Mouse (Mus musculus) CH12.LX (cell line): ENCODE data around the gene Ccdc32. TPM values are rescaled to one million over a fixed set of nuclear protein-coding genes. Genes with fewer than 3 reads are reported as not detected.
"Not testable (repeated sequence)": the region's sequence is repeated elsewhere in the genome, so short reads cannot be mapped to it uniquely, and the experiment has no call there.

Experiments used
- DNase-seq: peaks from one replicate; pipeline ENCODE4 v3.0.0-alpha.2; 2013; ENCODE audit errors: extremely low read depth
- H3K27ac ChIP-seq: 2 replicates; pipeline ENCODE4 v1.5.1; 2012; ENCODE audit warnings: low read depth, mild to moderate bottlenecking, control low read depth, moderate library complexity; ENCODE audit not compliant: insufficient read depth
- H3K27me3 ChIP-seq: replicated peaks from 2 replicates; pipeline ENCODE3; 2012; ENCODE audit warnings: inconsistent platforms
- H3K36me3 ChIP-seq, 2 experiments: replicated peaks in 1 of 2; 2 replicates each; pipeline versions ENCODE3 to v1.6.1; 2012; ENCODE audit warnings: inconsistent platforms in 1 of 2, low read length in 1 of 2, mild to moderate bottlenecking in 1 of 2, mixed read lengths in 1 of 2, moderate library complexity in 1 of 2; ENCODE audit not compliant: control insufficient read depth in 1 of 2, insufficient read depth in 1 of 2
- H3K4me1 ChIP-seq, 2 experiments: 2 replicates each; pipeline ENCODE4 v1.6.1; 2012; ENCODE audit warnings: inconsistent platforms in 1 of 2, moderate library complexity in 1 of 2; ENCODE audit not compliant: insufficient read depth in 2 of 2, control insufficient read depth in 1 of 2
- H3K4me2 ChIP-seq: 2 replicates; pipeline ENCODE4 v1.6.1; 2012; ENCODE audit warnings: low read depth, mild to moderate bottlenecking, control low read depth; ENCODE audit not compliant: poor library complexity, insufficient read depth, severe bottlenecking
- H3K4me3 ChIP-seq, 3 experiments: fragments of 150-350 bp in 1 of 3; sonication (generic) in 1 of 3; replicated peaks in 1 of 3; 2 replicates each; pipeline versions ENCODE3 to v1.5.1; 2011 to 2012; ENCODE audit warnings: low read depth in 2 of 3, low read length in 2 of 3, mild to moderate bottlenecking in 2 of 3, moderate library complexity in 2 of 3, control low read depth in 1 of 3, improper control_type of control experiment in 1 of 3, inconsistent platforms in 1 of 3, mixed read lengths in 1 of 3; ENCODE audit not compliant: poor library complexity in 1 of 3
- H3K79me2 ChIP-seq: replicated peaks from 2 replicates; pipeline ENCODE4 v1.6.1; 2012; ENCODE audit warnings: mild to moderate bottlenecking, moderate library complexity; ENCODE audit not compliant: control insufficient read depth, poor library complexity, insufficient read depth, severe bottlenecking; ENCODE audit errors: extremely low read depth
- H3K9ac ChIP-seq: 2 replicates; pipeline ENCODE4 v1.6.1; 2012; ENCODE audit warnings: low read depth, mild to moderate bottlenecking, control low read depth, moderate library complexity; ENCODE audit not compliant: insufficient read depth
- H3K9me3 ChIP-seq: replicated peaks from 2 replicates; pipeline ENCODE3; 2012; ENCODE audit warnings: low read length, inconsistent platforms, mixed read lengths
- BHLHE40 ChIP-seq: IDR thresholded peaks from 2 replicates; pipeline ENCODE4 v1.6.1; 2011; ENCODE audit warnings: mild to moderate bottlenecking, low read depth, low read length, improper control_type of control experiment
- CTCF ChIP-seq, 2 experiments: IDR thresholded peaks in 1 of 2; conservative IDR thresholded peaks in 1 of 2; 2 replicates each; pipeline ENCODE4 v1.5.1; 2011 to 2012; ENCODE audit warnings: low read depth in 2 of 2, low read length in 2 of 2, improper control_type of control experiment in 1 of 2, inconsistent platforms in 1 of 2, mild to moderate bottlenecking in 1 of 2, moderate library complexity in 1 of 2
- E2F4 ChIP-seq: IDR thresholded peaks from 2 replicates; pipeline ENCODE4 v1.6.1; 2011; ENCODE audit warnings: low read depth, low read length, improper control_type of control experiment; ENCODE audit not compliant: insufficient replicate concordance
- ELF1 ChIP-seq: IDR thresholded peaks from 2 replicates; pipeline ENCODE4 v1.6.1; 2014; ENCODE audit warnings: low read depth, mild to moderate bottlenecking, inconsistent platforms, low read length, improper control_type of control experiment
- EP300 ChIP-seq: IDR thresholded peaks from 2 replicates; pipeline ENCODE4 v1.6.1; 2011; ENCODE audit warnings: low read length, improper control_type of control experiment
- ETS1 ChIP-seq: conservative IDR thresholded peaks from 2 replicates; pipeline ENCODE4 v1.6.1; 2012; ENCODE audit warnings: low read depth, mild to moderate bottlenecking, inconsistent platforms, low read length, improper control_type of control experiment, moderate library complexity
- IRF4 ChIP-seq: IDR thresholded peaks from 2 replicates; pipeline ENCODE4 v1.6.1; 2014; ENCODE audit warnings: low read depth, mild to moderate bottlenecking, inconsistent platforms, low read length, improper control_type of control experiment
- JUN ChIP-seq: IDR thresholded peaks from 2 replicates; pipeline ENCODE4 v1.6.1; 2011; ENCODE audit warnings: low read depth, mild to moderate bottlenecking, low read length, improper control_type of control experiment, moderate library complexity; ENCODE audit not compliant: insufficient read depth
- JUND ChIP-seq: conservative IDR thresholded peaks from 2 replicates; pipeline ENCODE4 v1.6.1; 2011; ENCODE audit warnings: low read depth, low read length, improper control_type of control experiment
- MAFK ChIP-seq: IDR thresholded peaks from 2 replicates; pipeline ENCODE4 v1.6.1; 2011; ENCODE audit warnings: low read length, improper control_type of control experiment; ENCODE audit not compliant: insufficient replicate concordance
- MAX ChIP-seq: IDR thresholded peaks from 2 replicates; pipeline ENCODE4 v1.6.1; 2011; ENCODE audit warnings: low read length, improper control_type of control experiment
- MAZ ChIP-seq: IDR thresholded peaks from 2 replicates; pipeline ENCODE4 v1.6.1; 2012; ENCODE audit warnings: low read depth, mild to moderate bottlenecking, inconsistent platforms, low read length, improper control_type of control experiment, moderate library complexity
- MEF2A ChIP-seq: IDR thresholded peaks from 2 replicates; pipeline ENCODE4 v1.6.1; 2014; ENCODE audit warnings: low read depth, mild to moderate bottlenecking, inconsistent platforms, low read length, improper control_type of control experiment, borderline replicate concordance
- MXI1 ChIP-seq: IDR thresholded peaks from 2 replicates; pipeline ENCODE4 v1.6.1; 2011; ENCODE audit warnings: mild to moderate bottlenecking, low read depth, low read length, improper control_type of control experiment
- NELFE ChIP-seq: IDR thresholded peaks from 2 replicates; pipeline ENCODE4 v1.6.1; 2011; ENCODE audit warnings: low read depth, low read length, improper control_type of control experiment
- NRF1 ChIP-seq: IDR thresholded peaks from 2 replicates; pipeline ENCODE4 v1.6.1; 2014; ENCODE audit warnings: low read depth, mild to moderate bottlenecking, inconsistent platforms, low read length, improper control_type of control experiment, moderate library complexity
- RAD21 ChIP-seq: IDR thresholded peaks from 2 replicates; pipeline ENCODE4 v1.6.1; 2011; ENCODE audit warnings: low read depth, mild to moderate bottlenecking, low read length, improper control_type of control experiment, moderate library complexity
- SIN3A ChIP-seq: IDR thresholded peaks from 2 replicates; pipeline ENCODE4 v1.6.1; 2012; ENCODE audit warnings: low read length, improper control_type of control experiment, inconsistent platforms
- TBP ChIP-seq: conservative IDR thresholded peaks from 2 replicates; pipeline ENCODE4 v1.6.1; 2011; ENCODE audit warnings: low read depth, low read length, improper control_type of control experiment
- TCF12 ChIP-seq: IDR thresholded peaks from 2 replicates; pipeline ENCODE4 v1.6.1; 2014; ENCODE audit warnings: low read depth, mild to moderate bottlenecking, inconsistent platforms, low read length, improper control_type of control experiment
- USF2 ChIP-seq: conservative IDR thresholded peaks from 2 replicates; pipeline ENCODE4 v1.6.1; 2011; ENCODE audit warnings: low read depth, low read length, improper control_type of control experiment
- ZC3H11A ChIP-seq: IDR thresholded peaks from 2 replicates; pipeline ENCODE4 v1.6.1; 2012; ENCODE audit warnings: low read depth, mild to moderate bottlenecking, inconsistent platforms, low read length, improper control_type of control experiment
- ZMIZ1 ChIP-seq: IDR thresholded peaks from 2 replicates; pipeline ENCODE4 v1.6.1; 2012; ENCODE audit warnings: low read depth, mild to moderate bottlenecking, inconsistent platforms, low read length, improper control_type of control experiment
- ZNF384 ChIP-seq: IDR thresholded peaks from 2 replicates; pipeline ENCODE4 v1.6.1; 2012; ENCODE audit warnings: low read depth, low read length, improper control_type of control experiment, inconsistent platforms
- dilution Hi-C: fragments of 300-500 bp; cut with MboI; formaldehyde crosslinking; loops from 2 replicates; pipeline ENCODE4 v1.14.3; 2020; ENCODE audit warnings: low sequenced_read_pairs; ENCODE audit not compliant: extremely low pct_unique_long_range_greater_than_20kb, extremely low pct_ligation_motif_present
- in situ Hi-C: fragments of 300-500 bp; cut with MboI; formaldehyde crosslinking; loops from 3 replicates; pipeline ENCODE4 v1.14.3; 2019; ENCODE audit warnings: low sequenced_read_pairs, low pct_ligation_motif_present, low pct_unique_long_range_greater_than_20kb, mixed read lengths
- polyA plus RNA-seq: library from polyadenylated mRNA; unstranded; fragments of >175 nt; gene quantifications from 2 replicates; pipeline ENCODE4 v1.2.1, GENCODE M21; 2012; ENCODE audit warnings: low read depth; ENCODE audit not compliant: insufficient read length
- total RNA-seq, 2 experiments: library from RNA; depleted of rRNA; stranded (reverse); fragments of 300-350 nt in 1 of 2; fragments of >200 nt in 1 of 2; gene quantifications; 2 replicates each; pipeline ENCODE4 v1.2.3; 2012 to 2014

Gene Ccdc32
- total and polyA plus RNA-seq, 3 experiments, result 11.5 to 18.3 (median 11.7) TPM

DNA sequence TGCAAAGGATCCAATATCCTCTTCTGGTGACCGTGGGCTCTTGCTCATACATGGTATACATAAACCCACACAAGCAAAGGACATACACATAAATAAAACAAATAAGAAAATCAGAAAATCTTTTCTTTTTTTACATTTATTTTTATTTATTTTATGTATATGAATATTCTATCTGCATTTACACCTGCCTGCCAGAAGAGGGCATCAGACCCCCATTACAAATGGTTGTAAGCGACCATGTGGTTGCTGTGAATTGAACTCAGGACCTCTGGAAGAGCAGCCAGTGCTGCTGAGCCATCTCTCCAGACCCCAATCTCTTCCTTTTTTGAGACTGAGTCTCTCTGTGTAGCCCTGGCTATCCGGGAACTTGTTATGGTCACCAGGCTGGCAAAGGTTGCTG is 11.5 kb downstream of the Ccdc32 start:
- peaks cover 36 to 50% of the 10 kb centered on the region in 2 experiments for H3K36me3 ChIP-seq
- H3K27ac ChIP-seq, result no peak overlapping the region
- no peak for DNase-seq
- no peaks in the 10 kb centered on the region for H3K27me3 ChIP-seq
- in situ Hi-C loops, result no loop called here
- no peak overlapping the region for H3K9ac ChIP-seq
- no peak overlapping the region for H3K4me2 ChIP-seq
- no peak overlapping the region for H3K4me3 ChIP-seq
- H3K9me3 ChIP-seq, result peaks cover 17% of the 10 kb centered on the region
- dilution Hi-C loops, result no loop called here
- no peak for TF ChIP-seq TBP
- peak in 1 of 2 experiments; percentile 26; a peak in 2 of 4 replicates for TF ChIP-seq CTCF (conservative IDR thresholded peaks at IDR 0.05 in 1 of 2, IDR thresholded peaks at IDR 0.05 in 1 of 2; ENCODE audit: low read depth in 2 of 2, low read length in 2 of 2)
- TF ChIP-seq, all 38 proteins: peak for 1
- no peaks in the 10 kb centered on the region for H3K79me2 ChIP-seq
- peaks cover 5 to 26% of the 10 kb centered on the region in 2 experiments; a peak in 3 of 4 replicates for H3K4me1 ChIP-seq

DNA sequence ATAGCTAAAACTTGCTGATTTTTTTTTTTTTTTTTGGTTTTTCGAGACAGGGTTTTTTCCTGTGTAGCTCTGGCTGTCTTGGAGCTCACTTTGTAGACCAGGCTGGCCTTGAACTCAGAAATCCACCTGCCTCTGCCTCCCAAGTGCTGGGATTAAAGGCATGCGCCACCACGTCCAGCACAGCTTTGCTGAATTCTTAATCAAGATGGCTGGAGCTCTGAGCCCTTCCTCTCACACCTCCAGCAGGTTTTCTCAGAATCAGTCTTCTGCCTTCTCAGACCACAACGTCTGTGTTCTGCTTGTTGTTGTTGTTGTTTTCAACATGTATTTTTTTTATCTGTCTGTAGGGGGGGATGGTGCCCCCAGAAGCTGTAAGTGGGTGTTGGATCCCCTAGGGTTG is 12.9 kb downstream of the Ccdc32 start:
- in situ Hi-C loops, H3K4me3 ChIP-seq, H3K9me3 ChIP-seq, DNase-seq, H3K9ac ChIP-seq, dilution Hi-C loops, H3K27me3 ChIP-seq, H3K79me2 ChIP-seq: not testable (repeated sequence)
- Histone ChIP-seq H3K4me2 (0 out of 2 replicates have a peak overlapping the region, but pooled peaks have one; percentile 78), H3K27ac (0 out of 2 replicates have a peak overlapping the region, but pooled peaks have one; percentile 28), H3K4me1 (peaks cover 5 to 26% of the 10 kb centered on the region in 2 experiments; a peak in 3 of 4 replicates), H3K36me3 (peaks cover 26 to 37% of the 10 kb centered on the region in 2 experiments)
- TF ChIP-seq ZNF384 (peak; percentile 37; the same call in 1 of the 2 replicates), TBP (peak; percentile 87)

DNA sequence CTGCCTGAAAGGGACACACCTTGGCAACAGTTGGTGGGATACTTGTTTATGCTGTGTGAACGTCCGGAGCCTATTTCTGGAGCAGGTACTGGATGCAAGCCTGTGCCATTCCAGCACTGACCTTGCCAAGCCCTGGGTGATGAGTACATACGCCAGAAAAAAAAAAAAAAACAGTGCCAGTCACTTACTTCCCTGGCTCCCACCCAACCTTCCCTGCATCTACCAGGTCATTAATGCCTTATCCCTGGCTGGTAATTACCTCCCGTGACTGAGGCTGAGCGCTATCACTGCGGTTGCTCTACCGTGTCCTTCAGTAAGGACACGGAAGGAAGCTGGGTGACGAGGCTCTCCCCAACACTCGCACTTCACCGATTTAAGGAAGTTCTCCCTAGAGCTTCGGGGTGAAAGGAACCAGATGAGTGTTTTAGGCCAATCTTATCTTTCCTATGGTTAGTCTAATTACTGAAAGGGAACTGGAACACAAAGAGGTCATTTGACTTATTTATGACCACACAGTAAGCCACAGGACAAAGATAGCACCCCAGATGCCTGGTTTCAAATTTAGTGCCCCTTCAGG is 13.5 kb downstream of the Ccdc32 start:
- H3K9ac ChIP-seq, result no peak overlapping the region; the same call in 1 of the 2 replicates
- H3K4me2 ChIP-seq, result peak overlapping the region; percentile 78
- H3K27ac ChIP-seq, result peak overlapping the region; percentile 78
- H3K9me3 ChIP-seq, result peaks cover 4% of the 10 kb centered on the region
- peak overlapping the region in 2 of 3 experiments; percentile 13 to 33 for H3K4me3 ChIP-seq
- H3K4me1 ChIP-seq, result peaks cover 5 to 26% of the 10 kb centered on the region in 2 experiments; a peak in 3 of 4 replicates
- H3K27me3 ChIP-seq, result no peaks in the 10 kb centered on the region
- H3K79me2 ChIP-seq, result no peaks in the 10 kb centered on the region
- dilution Hi-C loops (no loop called here), in situ Hi-C loops (no loop called here)
- peak; percentile 88 for DNase-seq
- H3K36me3 ChIP-seq, result peaks cover 21 to 31% of the 10 kb centered on the region in 2 experiments
- TF ChIP-seq ELF1 (peak; percentile 63), ETS1 (peak; percentile 82), ZMIZ1 (no peak), MAFK (peak; percentile 61; the same call in 1 of the 2 replicates), USF2 (no peak), TBP (no peak), EP300 (peak; percentile 92), TCF12 (peak; percentile 77), E2F4 (no peak), MAX (no peak), NRF1 (no peak), ZC3H11A (no peak), SIN3A (peak; percentile 41), MAZ (no peak), MEF2A (peak; percentile 96), IRF4 (peak; percentile 72), MXI1 (peak; percentile 44; the same call in 1 of the 2 replicates), RAD21 (no peak), BHLHE40 (peak; percentile 87), JUND (peak; percentile 75; the same call in 1 of the 2 replicates), NELFE (no peak), JUN (peak; percentile 67; the same call in 1 of the 2 replicates)
